Mouse (Mus musculus) kidney, embryonic 14.5 days (tissue): ENCODE data around the gene Capn10. TPM values are rescaled to one million over a fixed set of nuclear protein-coding genes. Genes with fewer than 3 reads are reported as not detected.
A peak's percentile ranks its signal among the peaks of the same experiment; 100 is the strongest.

Experiments
- ATAC-seq: fragments of 200-750 bp; cut with Nextera tagmentation; 2 replicates; pipeline ENCODE4 v1.8.0; 2017; ENCODE audit warnings: moderate number of reproducible peaks, mild to moderate bottlenecking, moderate TSS enrichment, moderate library complexity; ENCODE audit not compliant: low FRiP score, low TSS enrichment
- H3K27ac ChIP-seq: fragments of 300-500 bp; sonication (generic); 2 replicates; pipeline ENCODE4 v1.5.1; 2014; ENCODE audit warnings: low read depth, mild to moderate bottlenecking, low read length, moderate library complexity, mixed read lengths
- H3K27me3 ChIP-seq: fragments of 300-500 bp; sonication (generic); 2 replicates; pipeline ENCODE4 v1.6.1; 2014; ENCODE audit warnings: mild to moderate bottlenecking, low read length; ENCODE audit not compliant: control insufficient read depth, insufficient read depth
- H3K36me3 ChIP-seq: fragments of 300-500 bp; sonication (generic); 2 replicates; pipeline ENCODE4 v1.6.1; 2014; ENCODE audit warnings: low read length, mixed read lengths; ENCODE audit not compliant: control insufficient read depth, insufficient read depth
- H3K4me1 ChIP-seq: fragments of 300-500 bp; sonication (generic); 2 replicates; pipeline ENCODE4 v1.6.1; 2014; ENCODE audit warnings: low read length, mixed read lengths; ENCODE audit not compliant: control insufficient read depth, insufficient read depth
- H3K4me2 ChIP-seq: fragments of 300-500 bp; sonication (generic); replicated peaks from 2 replicates; pipeline ENCODE4 v1.6.1; 2014; ENCODE audit warnings: low read depth, mild to moderate bottlenecking, low read length
- H3K4me3 ChIP-seq: fragments of 300-500 bp; sonication (generic); 2 replicates; pipeline ENCODE4 v1.5.1; 2014; ENCODE audit warnings: mild to moderate bottlenecking, low read length
- H3K9ac ChIP-seq: fragments of 300-500 bp; sonication (generic); 2 replicates; pipeline ENCODE4 v1.6.1; 2014; ENCODE audit warnings: low read depth, mild to moderate bottlenecking, low read length, moderate library complexity
- H3K9me3 ChIP-seq: fragments of 300-500 bp; sonication (generic); 2 replicates; pipeline ENCODE4 v1.6.1; 2016; ENCODE audit warnings: low read length; ENCODE audit not compliant: control insufficient read depth
- WGBS: fragments of 180-500 bp; shearing (Covaris S2); extraction: QIAGEN DNeasy Blood & Tissue Kit; methylation state at CpG from one replicate; pipeline ENCODE4 v1.1.7; 2014; 5-methylcytosine and 5-hydroxymethylcytosine counted together
- polyA plus RNA-seq: library from polyadenylated mRNA; unstranded; fragments of >200 nt; fragmentation: Nextera tagmentation; extraction: Ambion mirVana; gene quantifications from 2 replicates; pipeline ENCODE4 v1.2.1, GENCODE M21; 2014

The Capn10 gene
- polyA plus RNA-seq, 1 experiment from 2014 or later, result 28.7 TPM

GRCm38 (mm10) chr1:92906779-92907631 lies 27.2 kb upstream of the Capn10 start, which contains the start of gene Dusp28:
TSS of gene Dusp28 (plus strand) at chr1:92906981.
- Histone ChIP-seq H3K27ac (peak within 1 kb of the TSS; percentile 79), H3K4me2 (peak within 1 kb of the TSS; percentile 81), H3K9me3 (no peaks in the 10 kb centered on the region), H3K36me3 (no peaks in the 10 kb centered on the region), H3K4me3 (peak within 1 kb of the TSS; percentile 83), H3K9ac (peak within 1 kb of the TSS; percentile 80), H3K4me1 (peaks cover 28% of the 10 kb centered on the region; the same call in 1 of the 2 replicates), H3K27me3 (no peaks in the 10 kb centered on the region)
- ATAC-seq, result peak; percentile 91
- under 1% methylated on average over 81 of the region's 81 CpGs for WGBS

- H3K36me3 ChIP-seq, result no peaks in the 10 kb centered on the region
- no peaks in the 10 kb centered on the region for H3K9me3 ChIP-seq
- 47% methylated on average over 20 of the region's 20 CpGs for WGBS
- H3K27me3 ChIP-seq, result no peaks in the 10 kb centered on the region
- peak overlapping the region; percentile 83 for H3K4me3 ChIP-seq
- peaks cover 32% of the 10 kb centered on the region; the same call in 1 of the 2 replicates for H3K4me1 ChIP-seq
- ATAC-seq, result no peak
- H3K27ac ChIP-seq, result 0 out of 2 replicates have a peak overlapping the region, but pooled peaks have one; percentile 47
- H3K4me2 ChIP-seq, result peak overlapping the region; percentile 81
- peak overlapping the region; percentile 80; the same call in 1 of the 2 replicates for H3K9ac ChIP-seq
Observed at GRCm38 (mm10) chr1:92907632-92908360, 26.4 kb upstream of the Capn10 start.

- 86% methylated on average over 3 of the region's 3 CpGs for WGBS
- Histone ChIP-seq H3K9me3 (no peaks in the 10 kb centered on the region), H3K4me1 (peaks cover 26% of the 10 kb centered on the region; the same call in 1 of the 2 replicates), H3K27ac (no peak overlapping the region), H3K4me3 (no peak overlapping the region), H3K9ac (no peak overlapping the region), H3K36me3 (no peaks in the 10 kb centered on the region; the same call in 1 of the 2 replicates), H3K27me3 (no peaks in the 10 kb centered on the region), H3K4me2 (no peak overlapping the region)
- ATAC-seq, result no peak
Observed at GRCm38 (mm10) chr1:92908664-92909063, 25.5 kb upstream of the Capn10 start.

- no peak overlapping the region for H3K4me3 ChIP-seq
- H3K4me1 ChIP-seq, result peaks cover 26% of the 10 kb centered on the region; the same call in 1 of the 2 replicates
Observed at GRCm38 (mm10) chr1:92909068-92909467, 25.1 kb upstream of the Capn10 start.

GRCm38 (mm10) chr1:92910239-92910885 lies 23.8 kb upstream of the Capn10 start, which contains the start of gene Rnpepl1:
TSS of gene Rnpepl1 (plus strand) at chr1:92910783.
- Histone ChIP-seq H3K27ac (peak within 1 kb of the TSS; percentile 76), H3K9ac (peak within 1 kb of the TSS; percentile 92), H3K4me2 (peak within 1 kb of the TSS; percentile 63), H3K9me3 (no peaks in the 10 kb centered on the region), H3K4me3 (peak within 1 kb of the TSS; percentile 59), H3K36me3 (peaks cover 12% of the 10 kb centered on the region), H3K4me1 (peaks cover 26% of the 10 kb centered on the region; the same call in 1 of the 2 replicates), H3K27me3 (no peaks in the 10 kb centered on the region)
- under 1% methylated on average over 35 of the region's 57 CpGs for WGBS
- peak; percentile 44 for ATAC-seq

More at GRCm38 (mm10) chr1:92909068-92909467, 25.1 kb upstream of the Capn10 start:
- Histone ChIP-seq H3K9ac (no peak overlapping the region), H3K9me3 (no peaks in the 10 kb centered on the region), H3K27me3 (no peaks in the 10 kb centered on the region), H3K4me2 (no peak overlapping the region), H3K27ac (no peak overlapping the region), H3K36me3 (peaks cover 4% of the 10 kb centered on the region; the same call in 1 of the 2 replicates)
- no peak for ATAC-seq
- 69% methylated on average over 4 of the region's 4 CpGs for WGBS

- no peaks in the 10 kb centered on the region for H3K9me3 ChIP-seq
- peak overlapping the region; percentile 76 for H3K27ac ChIP-seq
- peak overlapping the region; percentile 92 for H3K9ac ChIP-seq
- H3K4me1 ChIP-seq, result peaks cover 26% of the 10 kb centered on the region; the same call in 1 of the 2 replicates
- peak overlapping the region; percentile 59 for H3K4me3 ChIP-seq
- WGBS, result under 1% methylated on average over 51 of the region's 85 CpGs
- H3K4me2 ChIP-seq, result peak overlapping the region; percentile 63
- H3K27me3 ChIP-seq, result no peaks in the 10 kb centered on the region
- H3K36me3 ChIP-seq, result peaks cover 20% of the 10 kb centered on the region
- ATAC-seq, result peak; percentile 13
Observed at GRCm38 (mm10) chr1:92910925-92911720, 23.1 kb upstream of the Capn10 start.

- Histone ChIP-seq H3K4me3 (peak overlapping the region; percentile 59), H3K9ac (peak overlapping the region; percentile 92), H3K27ac (no peak overlapping the region), H3K4me1 (peaks cover 22% of the 10 kb centered on the region; the same call in 1 of the 2 replicates), H3K9me3 (no peaks in the 10 kb centered on the region), H3K27me3 (no peaks in the 10 kb centered on the region), H3K4me2 (peak overlapping the region; percentile 63), H3K36me3 (peaks cover 26% of the 10 kb centered on the region)
- 39% methylated on average over 8 of the region's 8 CpGs for WGBS
- ATAC-seq, result no peak
Observed at GRCm38 (mm10) chr1:92911721-92912138, 22.4 kb upstream of the Capn10 start.

GRCm38 (mm10) chr1:92912286-92912685 lies 21.9 kb upstream of the Capn10 start:
- Histone ChIP-seq H3K27ac (no peak overlapping the region), H3K9ac (peak overlapping the region; percentile 92; the same call in 1 of the 2 replicates), H3K4me3 (peak overlapping the region; percentile 59; the same call in 1 of the 2 replicates), H3K27me3 (no peaks in the 10 kb centered on the region), H3K36me3 (peaks cover 32% of the 10 kb centered on the region), H3K4me1 (peaks cover 22% of the 10 kb centered on the region; the same call in 1 of the 2 replicates), H3K4me2 (peak overlapping the region; percentile 63; the same call in 1 of the 2 replicates), H3K9me3 (no peaks in the 10 kb centered on the region)
- no peak for ATAC-seq
- WGBS, result 44% methylated on average over 1 of the region's 1 CpGs
